Mouse (Mus musculus) spleen, adult 2 months (tissue): ENCODE data around the gene Nploc4. TPM values are rescaled to one million over a fixed set of nuclear protein-coding genes. Genes with fewer than 3 reads are reported as not detected.

Experiments used
- DNase-seq, 2 experiments: peaks; one replicate each; pipeline versions ENCODE4 v3.0.0 to v3.0.0-alpha.2; 2012 to 2021; ENCODE audit warnings: low spot score in 2 of 2, low read depth in 1 of 2
- H3K27ac ChIP-seq: fragments of 200-500 bp; 2 replicates; pipeline ENCODE4 v1.5.1; 2012; ENCODE audit warnings: low read length, inconsistent platforms; ENCODE audit not compliant: insufficient read depth
- H3K27me3 ChIP-seq: fragments of 200-500 bp; 2 replicates; pipeline ENCODE4 v1.6.1; 2012; ENCODE audit warnings: mild to moderate bottlenecking, moderate library complexity, low read length, inconsistent platforms; ENCODE audit not compliant: control insufficient read depth, insufficient read depth
- H3K36me3 ChIP-seq: fragments of 200-500 bp; 2 replicates; pipeline ENCODE4 v1.6.1; 2012; ENCODE audit warnings: mild to moderate bottlenecking, low read length, inconsistent platforms; ENCODE audit not compliant: control insufficient read depth, insufficient read depth
- H3K4me1 ChIP-seq: fragments of 200-500 bp; 2 replicates; pipeline ENCODE4 v1.6.1; 2011; ENCODE audit warnings: inconsistent platforms; ENCODE audit not compliant: control insufficient read depth, insufficient read depth, insufficient read length
- H3K4me3 ChIP-seq: fragments of 200-500 bp; 2 replicates; pipeline ENCODE4 v1.5.1; 2011; ENCODE audit warnings: mild to moderate bottlenecking, inconsistent platforms; ENCODE audit not compliant: insufficient read depth, insufficient read length; ENCODE audit errors: extremely low read depth
- CTCF ChIP-seq: fragments of 200-500 bp; IDR thresholded peaks from 2 replicates; pipeline ENCODE4 v1.5.1; 2011; ENCODE audit warnings: mild to moderate bottlenecking, inconsistent platforms; ENCODE audit not compliant: insufficient read depth, insufficient read length, insufficient replicate concordance; ENCODE audit errors: extremely low read depth
- POLR2A ChIP-seq: fragments of 200-500 bp; IDR thresholded peaks from 2 replicates; pipeline ENCODE4 v1.6.1; 2011; ENCODE audit warnings: low read depth, low read length, inconsistent platforms
- WGBS: fragments of 180-500 bp; shearing (Covaris S2); methylation state at CpG from one replicate; pipeline ENCODE4 v1.1.7; 2018; 5-methylcytosine and 5-hydroxymethylcytosine counted together
- polyA plus RNA-seq: library from polyadenylated mRNA; depleted of rRNA; stranded (reverse); fragments of >200 nt; gene quantifications from 2 replicates; pipeline ENCODE4 v1.2.3, GENCODE M21; 2012

Gene Nploc4
- polyA plus RNA-seq, 1 experiment = 25.3 TPM

- Histone ChIP-seq H3K36me3 (peaks cover 24% of the 10 kb centered on the region), H3K27me3 (no peaks in the 10 kb centered on the region), H3K27ac (no peak overlapping the region), H3K4me1 (no peaks in the 10 kb centered on the region), H3K4me3 (no peak overlapping the region)
- 90% methylated on average over 2 of the region's 2 CpGs for WGBS
- TF ChIP-seq CTCF = no peak
- TF ChIP-seq POLR2A = no peak
- no peak for DNase-seq
Observed at GRCm38 (mm10) chr11:120399319-120399718, 38.2 kb downstream of the Nploc4 start.

GRCm38 (mm10) chr11:120397602-120398001, 39.9 kb downstream of the Nploc4 start:
- Histone ChIP-seq H3K27ac (no peak overlapping the region), H3K4me1 (no peaks in the 10 kb centered on the region), H3K27me3 (no peaks in the 10 kb centered on the region), H3K4me3 (no peak overlapping the region), H3K36me3 (peaks cover 15% of the 10 kb centered on the region)
- TF ChIP-seq CTCF = no peak
- no peak for TF ChIP-seq POLR2A
- 87% methylated on average over 2 of the region's 2 CpGs for WGBS
- DNase-seq = no peak

- peaks cover 9% of the 10 kb centered on the region for H3K36me3 ChIP-seq
- 84% methylated on average over 4 of the region's 4 CpGs for WGBS
- no peak for DNase-seq
Observed at GRCm38 (mm10) chr11:120395661-120396060, 41.8 kb downstream of the Nploc4 start.

GRCm38 (mm10) chr11:120388580-120388979, 48.9 kb downstream of the Nploc4 start:
- no peak for DNase-seq
- WGBS = 93% methylated on average over 9 of the region's 9 CpGs
- H3K27ac ChIP-seq = no peak overlapping the region
- H3K36me3 ChIP-seq = peaks cover 22% of the 10 kb centered on the region
- H3K4me1 ChIP-seq = no peaks in the 10 kb centered on the region
- no peak overlapping the region for H3K4me3 ChIP-seq
- no peak for TF ChIP-seq POLR2A
- no peak for TF ChIP-seq CTCF
- no peaks in the 10 kb centered on the region for H3K27me3 ChIP-seq

More at GRCm38 (mm10) chr11:120395661-120396060, 41.8 kb downstream of the Nploc4 start:
- Histone ChIP-seq H3K4me1 (no peaks in the 10 kb centered on the region), H3K4me3 (no peak overlapping the region), H3K27me3 (no peaks in the 10 kb centered on the region), H3K27ac (no peak overlapping the region)
- TF ChIP-seq CTCF (no peak), POLR2A (no peak)

GRCm38 (mm10) chr11:120387157-120387556, 50.4 kb downstream of the Nploc4 start:
- 50% methylated on average over 2 of the region's 2 CpGs for WGBS
- TF ChIP-seq CTCF = no peak
- TF ChIP-seq POLR2A = no peak
- no peak for DNase-seq

GRCm38 (mm10) chr11:120386632-120387031, 50.9 kb downstream of the Nploc4 start:
- H3K36me3 ChIP-seq = peaks cover 34% of the 10 kb centered on the region
- TF ChIP-seq CTCF (no peak), POLR2A (no peak)
- WGBS = 96% methylated on average over 6 of the region's 6 CpGs
- no peak for DNase-seq
- H3K27me3 ChIP-seq = no peaks in the 10 kb centered on the region
- H3K4me3 ChIP-seq = no peak overlapping the region
- no peaks in the 10 kb centered on the region for H3K4me1 ChIP-seq
- no peak overlapping the region for H3K27ac ChIP-seq

More at GRCm38 (mm10) chr11:120387157-120387556, 50.4 kb downstream of the Nploc4 start:
- Histone ChIP-seq H3K27me3 (no peaks in the 10 kb centered on the region), H3K27ac (no peak overlapping the region), H3K36me3 (peaks cover 29% of the 10 kb centered on the region), H3K4me3 (no peak overlapping the region), H3K4me1 (no peaks in the 10 kb centered on the region)

GRCm38 (mm10) chr11:120382509-120382908, 55.0 kb downstream of the Nploc4 start:
- H3K27me3 ChIP-seq = no peaks in the 10 kb centered on the region
- no peak for TF ChIP-seq POLR2A
- no peak for TF ChIP-seq CTCF
- H3K4me3 ChIP-seq = no peak overlapping the region
- H3K36me3 ChIP-seq = peaks cover 34% of the 10 kb centered on the region
- peaks cover 7% of the 10 kb centered on the region for H3K4me1 ChIP-seq
- no peak for DNase-seq
- no peak overlapping the region for H3K27ac ChIP-seq
- whole genome bisulfite sequencing = 95% methylated on average over 9 of the region's 9 CpGs

GRCm38 (mm10) chr11:120381157-120381556, 56.4 kb downstream of the Nploc4 start:
- H3K36me3 ChIP-seq = peaks cover 28% of the 10 kb centered on the region
- H3K27me3 ChIP-seq = no peaks in the 10 kb centered on the region
- DNase-seq = no peak
- 93% methylated on average over 4 of the region's 4 CpGs for WGBS
- peaks cover 9% of the 10 kb centered on the region for H3K4me1 ChIP-seq
- no peak for TF ChIP-seq POLR2A
- TF ChIP-seq CTCF = no peak
- no peak overlapping the region for H3K4me3 ChIP-seq
- no peak overlapping the region for H3K27ac ChIP-seq
